Mouse (Mus musculus) 3134 (cell line): ENCODE measurements around the gene Pafah2.

Experiments
- DNase-seq: peaks from one replicate; pipeline ENCODE4 v3.0.0-alpha.2; 2011; ENCODE audit warnings: low spot score; ENCODE audit not compliant: insufficient read length; ENCODE audit errors: extremely low read depth

Gene Pafah2

DNA sequence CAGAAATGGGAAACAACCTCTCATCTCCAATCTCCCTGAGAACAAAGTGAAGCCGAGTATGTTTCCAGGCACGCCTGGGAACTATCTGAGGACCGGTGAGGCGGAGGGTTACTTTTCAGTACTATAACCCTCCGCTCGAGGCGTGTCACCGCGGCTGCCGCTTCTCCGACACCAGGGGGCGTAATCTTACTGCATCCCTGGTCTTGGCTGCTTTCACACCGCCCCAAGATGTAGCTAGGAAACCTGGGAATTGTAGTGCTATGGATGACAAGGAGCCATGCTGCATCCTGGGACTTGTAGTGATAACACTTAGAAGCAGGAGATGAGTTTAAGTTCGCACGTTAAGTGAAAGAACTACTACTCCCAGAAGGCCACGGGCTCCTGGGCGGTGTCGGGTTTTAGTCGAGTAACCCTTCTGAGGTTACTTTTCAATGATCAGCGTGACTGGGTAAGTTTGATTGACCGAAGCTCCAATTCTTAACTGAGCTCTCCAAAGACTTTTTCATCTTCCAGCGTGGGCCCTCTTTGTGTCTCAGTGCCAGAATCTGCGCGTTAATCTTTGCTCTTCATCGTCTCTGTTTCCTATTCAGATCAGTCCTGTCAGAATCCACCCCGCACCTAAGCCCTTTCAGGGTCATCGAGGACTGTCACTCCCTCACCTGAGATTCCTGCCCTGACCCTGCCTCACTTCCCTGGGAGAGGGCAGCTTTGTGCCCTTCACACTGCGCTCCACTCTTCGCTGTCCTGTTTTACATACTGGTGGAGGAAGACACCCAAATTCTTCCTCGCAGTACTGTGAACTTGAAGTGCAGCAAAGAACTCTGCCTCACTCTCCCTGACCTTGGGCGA is at the start of gene Pafah2:
Gene Pafah2, plus strand, starts transcription at position 344 of the 849 bp plus-strand sequence.
- DNase-seq = peak; percentile 84

DNA sequence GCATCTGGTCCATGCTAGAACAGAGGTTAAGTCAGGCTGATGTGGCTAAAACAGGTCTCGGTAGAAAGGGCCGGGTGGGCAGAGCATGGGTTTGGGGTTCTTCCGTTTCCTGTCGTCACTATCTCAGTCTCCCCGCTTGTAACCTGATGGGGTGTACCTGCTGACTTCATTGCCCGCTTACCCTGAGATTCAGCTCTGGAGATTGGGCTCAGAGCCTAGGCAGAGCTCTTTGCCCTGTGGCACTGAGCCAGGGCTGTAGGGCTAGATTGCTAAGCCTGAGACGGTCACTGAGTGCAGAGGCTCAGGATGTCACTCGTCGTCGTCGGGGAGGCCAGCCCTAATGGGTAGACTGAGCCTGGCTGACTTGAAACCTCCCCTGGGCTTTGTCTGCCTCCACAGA is 48.0 kb upstream of the Pafah2 start:
- no peak for DNase-seq

DNA sequence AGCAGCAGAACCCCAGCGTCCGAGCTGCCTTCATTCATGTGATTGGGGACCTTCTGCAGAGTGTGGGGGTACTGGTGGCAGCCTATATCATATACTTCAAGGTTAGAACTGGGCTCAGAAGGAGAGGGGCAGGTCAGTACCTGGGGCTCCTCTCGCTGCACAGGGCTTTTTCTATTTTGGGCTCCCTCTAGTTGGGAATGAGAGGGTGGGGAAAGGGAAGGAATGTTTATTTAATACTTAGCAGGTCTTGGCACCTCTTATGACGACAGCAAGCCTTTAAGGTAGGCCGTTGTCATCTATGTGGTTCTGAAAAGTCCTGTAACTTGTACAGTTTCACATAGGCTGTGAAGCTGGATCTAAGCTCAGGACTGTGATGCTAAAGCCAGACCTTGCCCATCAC is 47.6 kb upstream of the Pafah2 start:
- DNase-seq = no peak

DNA sequence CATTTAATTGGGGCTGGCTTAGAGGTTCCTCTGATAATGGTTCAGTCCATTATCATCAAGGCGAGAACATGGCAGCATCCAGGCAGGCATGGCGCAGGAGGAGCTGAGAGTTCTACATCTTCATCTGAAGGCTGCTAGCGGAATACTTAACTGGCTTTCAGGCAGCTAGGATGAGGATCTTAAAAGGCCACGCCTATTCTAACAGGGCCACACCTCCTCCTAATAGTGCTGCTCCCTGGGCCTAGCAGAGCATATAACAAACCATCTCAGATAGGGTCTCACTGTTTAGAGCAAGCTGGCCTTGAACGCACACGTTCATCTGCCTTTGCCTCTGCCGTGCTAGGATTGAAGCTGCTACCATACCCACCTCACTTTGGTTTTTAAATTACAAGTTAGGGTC is 46.3 kb upstream of the Pafah2 start:
- DNase-seq = no peak

DNA sequence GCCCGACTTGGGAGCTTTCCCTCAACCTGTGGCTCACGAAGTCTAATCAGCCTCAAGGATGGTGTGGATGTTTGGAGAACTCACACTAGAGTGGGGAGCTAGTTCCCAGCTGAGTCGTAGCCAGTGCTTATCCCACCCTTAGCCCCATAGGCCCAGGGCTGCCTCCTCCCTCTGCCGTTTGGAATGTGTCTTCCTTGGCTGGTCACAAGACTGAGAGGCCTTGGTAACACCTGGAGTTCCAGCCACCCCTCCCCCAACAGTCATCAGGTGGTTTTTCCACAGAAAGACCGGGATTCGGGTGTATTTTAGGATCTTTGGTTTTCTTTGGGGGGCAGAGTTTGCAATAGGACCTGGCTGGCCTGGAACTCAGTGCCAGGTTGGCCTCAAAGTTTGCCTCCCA is 45.5 kb upstream of the Pafah2 start:
- no peak for DNase-seq

DNA sequence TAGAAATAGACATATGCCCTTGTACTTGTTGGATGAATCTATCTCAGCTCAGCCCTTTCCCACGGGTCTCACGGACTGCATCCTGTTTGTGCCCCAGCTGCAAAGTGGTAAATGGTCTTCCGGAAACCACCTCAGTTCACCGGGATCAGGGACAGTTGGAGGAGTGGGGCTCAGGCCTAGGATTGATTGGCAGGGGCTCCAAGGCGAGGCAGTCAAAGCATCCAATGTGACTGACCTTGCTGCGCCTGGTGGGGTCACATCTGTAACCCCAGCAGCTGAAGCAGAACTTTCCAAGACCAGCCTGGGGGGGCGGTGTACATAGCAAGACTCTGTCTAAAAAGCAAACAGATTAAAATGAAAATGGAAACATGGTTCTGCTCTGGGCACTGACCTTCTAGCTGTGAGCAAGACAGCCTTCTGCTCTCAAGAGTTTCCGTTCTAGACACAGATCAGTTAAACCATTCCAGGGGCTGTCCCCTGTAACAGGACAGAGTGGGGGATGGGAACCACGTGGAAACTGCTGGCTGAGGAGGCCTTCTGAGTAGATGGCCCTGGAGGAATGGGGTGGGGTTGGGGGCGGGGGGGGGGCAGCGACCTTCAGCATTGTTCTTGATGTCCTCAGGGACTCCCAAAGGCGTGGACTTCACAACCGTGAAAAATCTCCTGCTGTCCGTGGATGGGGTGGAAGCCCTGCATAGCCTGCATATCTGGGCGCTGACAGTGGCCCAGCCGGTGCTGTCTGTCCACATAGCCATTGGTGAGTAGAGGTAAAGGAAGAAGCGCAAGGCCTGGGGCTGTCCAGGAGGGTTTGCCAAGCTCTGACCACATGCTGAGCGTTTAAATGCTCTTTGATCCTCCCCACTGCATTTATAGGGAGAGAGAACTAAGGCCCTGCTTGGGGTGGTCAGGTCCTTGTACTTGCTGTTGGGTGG is 44.5 kb upstream of the Pafah2 start:
- DNase-seq = no peak

DNA sequence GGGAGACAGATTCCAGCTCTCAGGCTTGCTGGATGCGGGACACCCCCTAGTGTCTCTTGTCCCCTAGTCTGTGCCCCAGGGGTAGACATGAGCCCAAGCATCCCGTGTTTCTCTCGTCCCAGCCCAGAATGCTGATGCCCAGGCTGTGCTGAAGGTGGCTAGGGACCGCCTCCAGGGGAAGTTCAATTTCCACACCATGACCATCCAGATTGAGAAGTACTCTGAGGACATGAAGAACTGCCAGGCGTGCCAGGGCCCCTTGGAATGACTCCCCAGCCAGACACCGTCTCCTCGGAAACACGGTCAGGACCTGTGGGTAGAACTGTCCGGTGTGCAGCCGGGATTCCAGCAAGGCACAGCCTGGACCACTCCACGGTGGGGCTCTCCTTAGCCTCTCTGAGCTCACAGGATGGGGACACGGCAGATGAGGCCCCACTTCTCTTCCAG is 43.8 kb upstream of the Pafah2 start:
- no peak for DNase-seq

DNA sequence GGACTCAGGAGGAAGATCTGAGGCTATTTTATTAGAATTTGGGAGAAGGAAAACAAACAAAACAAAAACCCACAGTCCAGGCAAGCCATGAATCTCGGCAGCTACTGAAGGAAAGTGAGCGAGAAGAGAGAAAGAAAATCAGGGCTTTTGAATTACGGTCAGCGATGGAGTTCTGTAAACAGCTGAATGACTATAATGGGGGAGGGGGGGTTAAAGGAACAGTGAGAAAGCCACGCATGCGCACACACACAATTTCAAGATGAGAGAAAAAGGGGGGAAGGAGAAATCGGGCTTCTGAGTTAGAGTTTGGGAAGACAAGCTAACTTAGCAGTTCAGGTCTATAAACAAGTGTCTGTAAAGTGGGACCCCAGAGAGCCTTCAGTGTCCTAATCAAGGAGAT is 43.2 kb upstream of the Pafah2 start:
- DNase-seq = no peak

DNA sequence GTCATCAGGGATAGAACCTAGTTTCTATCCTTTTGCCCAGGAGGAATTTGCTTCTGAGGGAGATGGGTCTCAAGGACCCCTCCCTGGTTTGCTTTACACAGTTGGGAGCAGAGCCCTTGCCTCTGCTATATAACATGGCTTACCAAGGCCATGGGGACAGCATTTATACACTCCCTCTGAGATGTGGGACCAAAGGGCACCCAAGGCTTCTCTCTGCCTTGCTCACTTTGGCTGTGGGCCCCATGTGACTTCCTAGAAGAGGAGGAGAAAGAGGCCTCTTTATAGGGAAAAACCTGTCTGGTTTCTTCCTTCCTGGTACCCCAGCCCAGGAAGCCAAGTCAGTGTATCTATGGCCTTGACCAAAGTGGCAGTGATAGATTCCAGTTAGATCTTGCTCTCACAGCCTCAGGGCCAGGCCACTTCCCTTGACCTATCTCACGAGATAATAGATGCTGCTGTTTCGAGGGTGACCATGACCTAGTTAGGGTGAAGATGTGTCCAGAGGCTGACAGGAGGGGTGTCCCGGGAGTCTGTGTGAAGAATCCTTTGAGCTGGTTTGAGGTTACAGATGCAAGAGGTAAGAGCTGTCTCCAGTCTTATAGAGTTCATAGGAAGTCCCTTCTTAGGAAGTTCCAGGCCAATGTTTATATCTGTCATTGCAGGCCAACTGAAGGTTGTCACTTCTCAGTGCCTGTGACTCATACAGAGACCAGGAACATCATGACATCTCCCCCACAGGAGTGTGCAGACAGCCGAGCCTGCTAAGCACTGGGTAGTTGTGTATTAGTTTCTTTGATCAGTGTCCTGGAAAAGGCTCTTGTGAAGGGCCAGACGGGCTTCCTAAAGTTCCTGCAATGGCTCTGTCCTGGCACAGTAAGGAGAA is 42.4 kb upstream of the Pafah2 start:
- DNase-seq = no peak

DNA sequence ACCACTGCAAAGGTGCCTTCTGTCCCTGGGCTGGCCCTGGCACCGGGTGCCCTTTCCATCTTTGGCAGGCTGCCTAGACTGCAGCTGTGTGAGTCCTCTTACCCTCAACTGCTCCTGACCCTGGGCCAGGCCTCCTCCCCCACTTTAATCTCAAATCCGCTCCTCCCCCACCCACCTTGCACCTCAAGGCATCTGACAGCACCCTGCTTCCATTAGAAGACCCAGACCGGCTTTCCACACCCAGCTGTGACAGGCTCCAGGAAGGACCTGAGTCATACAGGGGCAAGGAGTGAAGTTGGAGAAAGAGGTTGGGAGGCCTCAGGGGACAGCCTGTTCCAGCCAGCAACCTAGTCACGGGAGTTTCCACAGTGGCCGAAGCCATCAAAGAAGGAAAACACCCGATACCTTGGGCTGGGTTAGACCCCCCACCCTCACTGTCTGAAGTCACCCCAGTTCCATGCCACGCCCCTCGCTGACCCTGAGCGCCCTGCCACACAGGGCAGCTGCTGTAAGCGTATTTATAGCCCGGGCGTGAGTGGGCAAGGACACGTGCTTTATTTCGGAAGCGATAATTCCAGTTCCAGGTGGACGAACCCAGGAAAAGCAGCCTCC is 40.2 kb upstream of the Pafah2 start:
- DNase-seq = peak; percentile 75

DNA sequence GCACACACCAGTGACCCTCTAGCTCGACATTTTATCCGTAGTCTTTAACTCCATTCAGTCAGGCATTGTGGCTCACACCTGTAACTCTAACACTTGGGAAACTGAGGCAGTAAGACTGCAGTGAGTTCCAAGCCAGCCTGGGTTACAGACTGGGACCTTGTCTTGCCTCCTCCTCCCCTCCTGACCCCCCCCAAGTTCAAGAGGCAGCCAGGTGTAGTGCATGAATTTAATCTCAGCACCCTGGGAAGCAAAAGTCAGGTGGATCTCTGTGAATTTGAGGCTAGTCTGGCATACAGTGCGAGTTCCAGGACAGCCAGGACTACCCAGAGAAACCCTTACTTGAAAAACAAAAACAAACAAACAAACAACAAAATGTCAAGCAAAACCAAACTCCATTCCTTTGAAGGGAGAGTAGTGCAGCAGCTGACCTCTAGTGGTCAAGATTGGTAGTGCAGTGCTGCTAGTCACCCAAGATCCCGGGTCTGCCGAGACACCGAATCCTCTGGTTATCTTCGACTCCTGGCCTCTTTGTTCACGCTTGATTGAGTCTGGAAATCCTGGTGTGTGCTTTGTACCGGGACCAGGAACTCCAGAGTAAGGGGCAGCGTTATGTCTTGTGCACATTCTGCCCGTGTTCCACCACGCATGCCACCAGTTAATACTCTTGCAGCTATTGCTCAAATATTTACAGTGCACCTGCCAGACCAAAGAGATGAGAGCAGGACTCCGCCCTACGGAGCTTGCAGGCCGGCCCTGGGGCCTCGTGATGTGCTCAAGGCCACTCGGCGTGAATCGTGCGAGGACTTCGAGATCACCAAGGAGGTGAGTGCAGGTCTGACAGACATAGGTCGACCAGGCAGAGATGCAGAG is 39.3 kb upstream of the Pafah2 start:
- DNase-seq = no peak

DNA sequence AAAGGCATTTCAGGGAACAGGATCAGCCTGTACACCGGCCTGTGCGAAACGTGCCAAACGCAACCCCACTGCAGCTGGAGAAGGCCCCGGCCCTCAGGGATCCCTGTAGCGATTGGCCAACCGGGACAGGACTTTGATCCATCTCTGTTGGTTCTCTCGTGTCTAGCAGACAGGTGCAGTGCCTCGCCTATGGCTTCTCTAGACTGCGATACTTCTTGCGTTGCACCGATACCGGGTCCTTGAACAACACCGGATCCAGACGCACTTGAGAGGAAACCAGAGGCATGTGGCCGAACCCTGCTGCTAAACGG is 38.7 kb upstream of the Pafah2 start:
- no peak for DNase-seq

DNA sequence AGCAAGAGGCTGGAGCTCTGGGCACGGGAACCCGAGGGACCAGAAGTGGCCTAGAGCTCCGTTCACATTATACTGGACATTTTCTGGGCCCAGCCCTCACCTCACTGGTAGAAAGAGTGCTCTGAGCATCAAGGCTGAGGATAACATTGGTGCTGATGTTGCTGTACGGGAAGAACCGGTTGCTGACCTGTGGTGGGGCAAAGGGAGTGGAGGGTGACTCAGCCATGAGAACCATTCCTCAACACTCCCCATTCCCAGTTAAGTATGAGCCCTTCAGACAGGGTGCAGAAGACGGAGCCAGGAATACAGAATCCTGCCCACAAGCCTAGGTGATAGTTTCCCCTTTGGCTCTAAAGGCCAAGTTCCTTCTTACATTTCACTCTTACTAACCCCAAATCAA is 36.5 kb upstream of the Pafah2 start:
- DNase-seq = no peak

DNA sequence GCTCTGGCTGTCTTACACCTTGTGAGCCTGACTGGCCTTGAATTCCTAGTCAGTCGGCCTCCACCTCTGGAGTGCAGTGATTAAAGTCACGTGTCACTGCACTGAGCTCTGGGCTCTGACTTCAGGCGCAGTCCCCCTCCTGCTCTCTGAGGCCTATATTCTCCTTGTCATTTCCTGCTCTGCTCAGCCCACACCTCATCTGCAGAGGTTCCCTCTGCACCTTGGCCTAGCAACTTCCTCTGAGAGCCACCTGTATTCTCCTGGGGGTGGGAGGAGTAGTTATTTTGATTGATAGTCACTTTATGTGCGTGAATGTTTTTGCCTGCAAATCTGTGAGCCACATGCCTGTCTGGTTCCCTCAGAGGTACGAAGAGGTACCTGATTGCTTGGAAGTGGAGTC is 34.9 kb upstream of the Pafah2 start:
- no peak for DNase-seq

DNA sequence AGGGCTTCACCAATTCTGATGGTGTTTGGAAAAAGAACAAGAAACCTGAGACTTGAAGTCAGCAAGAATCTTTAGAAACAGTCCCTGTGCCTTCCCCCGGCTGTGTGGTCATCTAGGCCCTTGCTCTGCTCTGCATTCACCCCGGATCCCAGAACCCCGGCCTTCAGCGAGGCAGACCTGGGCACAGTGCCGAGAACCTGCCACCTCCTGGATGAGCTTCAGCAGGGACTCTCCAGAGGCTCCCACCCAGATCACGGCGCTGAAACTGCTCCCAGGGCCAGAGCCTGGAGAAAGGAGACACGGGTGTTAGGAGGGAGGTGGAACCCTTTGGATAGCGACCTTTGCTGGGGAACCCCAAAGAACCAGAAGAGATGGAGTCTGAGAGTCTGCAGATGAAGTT is 34.0 kb upstream of the Pafah2 start:
- no peak for DNase-seq

DNA sequence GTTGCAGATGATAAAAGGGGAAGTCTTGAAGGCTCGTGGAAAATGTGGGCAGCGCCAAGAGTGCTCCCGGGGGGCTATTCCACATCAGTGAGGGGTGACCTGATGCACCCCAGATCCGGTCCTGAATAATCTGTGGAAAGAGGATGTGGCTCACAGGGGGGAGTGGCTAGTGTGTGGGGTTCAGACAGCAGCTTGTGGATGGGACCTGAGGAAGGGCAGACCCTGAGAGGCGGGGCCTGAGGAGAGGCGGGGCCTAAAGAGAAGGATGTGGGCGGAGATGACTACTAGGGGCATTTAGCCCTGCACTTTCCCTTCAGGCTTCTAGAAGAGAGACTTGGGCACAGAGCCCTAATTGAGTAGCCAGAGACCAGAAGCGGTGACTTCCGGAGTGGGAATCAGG is 33.5 kb upstream of the Pafah2 start:
- no peak for DNase-seq

DNA sequence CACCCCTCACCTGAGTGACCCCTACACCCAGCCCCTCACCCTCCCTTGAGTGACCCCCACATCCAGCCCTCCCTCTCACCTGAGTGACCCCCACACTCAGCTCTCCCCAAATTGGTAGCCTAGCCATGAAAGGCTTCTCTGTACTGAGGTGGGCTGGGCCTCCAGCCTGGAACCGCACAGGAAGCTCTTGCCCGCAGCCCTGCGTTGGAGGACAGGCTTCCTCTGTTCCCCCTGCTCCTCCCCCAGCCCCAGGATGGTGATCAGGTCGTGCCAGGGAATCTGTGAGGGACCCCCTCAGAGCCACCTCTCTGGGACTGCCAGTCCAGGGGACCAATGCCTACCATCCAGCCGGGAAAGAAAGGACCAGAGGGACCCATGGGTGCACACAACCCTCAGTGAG is 30.8 kb upstream of the Pafah2 start:
- DNase-seq = no peak

DNA sequence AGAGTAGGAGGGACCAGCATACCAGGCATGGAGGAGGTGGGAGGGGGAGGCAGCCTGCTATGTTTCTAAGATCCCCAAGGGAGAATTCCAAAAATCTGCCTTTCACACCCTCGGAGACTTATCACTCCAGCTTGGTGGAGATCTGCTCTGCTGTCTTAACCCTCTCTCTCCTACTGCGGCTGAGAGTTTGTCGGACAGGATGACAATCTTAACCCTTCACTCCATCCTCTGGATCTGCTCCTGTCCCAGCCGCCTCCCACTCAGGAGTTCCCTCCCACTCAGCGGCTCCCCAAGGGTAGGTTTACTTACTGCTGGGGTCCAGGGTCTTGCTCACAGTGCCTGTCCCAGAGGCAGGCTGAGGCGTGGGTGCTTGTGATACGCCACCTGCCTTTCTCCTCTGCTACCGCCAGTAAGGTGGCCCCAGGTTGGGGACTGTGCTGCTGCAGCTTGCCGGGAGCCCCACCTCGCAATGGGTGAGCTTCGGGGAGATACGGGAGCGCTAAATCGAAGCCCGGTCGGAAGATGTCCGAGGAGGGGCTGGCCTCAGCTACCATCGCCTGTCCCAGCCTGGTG is 25.4 kb upstream of the Pafah2 start:
- no peak for DNase-seq

DNA sequence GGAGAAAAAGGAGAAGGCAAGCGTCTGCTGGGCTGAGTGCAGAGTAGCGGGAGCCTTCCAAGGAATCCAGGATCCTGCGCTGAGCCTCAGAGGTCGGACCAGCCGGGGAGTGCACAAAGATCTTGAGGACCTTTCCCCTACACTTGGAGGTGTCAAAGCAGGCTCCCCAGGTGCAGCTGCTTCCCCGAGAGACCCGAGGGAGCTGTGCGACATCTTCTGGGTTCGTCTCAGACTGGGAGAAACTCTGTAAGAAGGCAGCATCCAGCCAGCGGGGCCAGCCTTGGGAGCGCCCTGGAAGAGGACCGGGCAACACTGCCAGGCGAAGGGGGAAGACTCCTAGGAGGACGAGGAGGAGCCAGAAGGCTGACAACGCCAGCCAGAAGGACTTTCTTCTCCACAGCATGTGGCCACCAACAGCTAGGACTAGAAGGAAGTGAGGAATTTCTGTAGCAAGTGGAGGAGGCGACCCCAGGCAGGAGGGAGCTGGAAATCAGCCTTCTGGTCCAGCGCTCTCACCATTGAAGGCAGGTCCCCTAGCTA is 24.7 kb upstream of the Pafah2 start:
- DNase-seq = no peak
